Mouse (Mus musculus) T-helper 1 cell (primary cell): ENCODE measurements around the gene Plin5.
"Not testable (repeated sequence)": the region's sequence is repeated elsewhere in the genome, so short reads cannot be mapped to it uniquely, and the experiment has no call there.

Experiments
- in situ Hi-C: fragments of 300-600 bp; cut with MboI, MseI; formaldehyde crosslinking; loops from one replicate; pipeline ENCODE4 v1.15.1; 2025; ENCODE audit warnings: high pct_unique_total_duplicates

Plin5 gene

DNA sequence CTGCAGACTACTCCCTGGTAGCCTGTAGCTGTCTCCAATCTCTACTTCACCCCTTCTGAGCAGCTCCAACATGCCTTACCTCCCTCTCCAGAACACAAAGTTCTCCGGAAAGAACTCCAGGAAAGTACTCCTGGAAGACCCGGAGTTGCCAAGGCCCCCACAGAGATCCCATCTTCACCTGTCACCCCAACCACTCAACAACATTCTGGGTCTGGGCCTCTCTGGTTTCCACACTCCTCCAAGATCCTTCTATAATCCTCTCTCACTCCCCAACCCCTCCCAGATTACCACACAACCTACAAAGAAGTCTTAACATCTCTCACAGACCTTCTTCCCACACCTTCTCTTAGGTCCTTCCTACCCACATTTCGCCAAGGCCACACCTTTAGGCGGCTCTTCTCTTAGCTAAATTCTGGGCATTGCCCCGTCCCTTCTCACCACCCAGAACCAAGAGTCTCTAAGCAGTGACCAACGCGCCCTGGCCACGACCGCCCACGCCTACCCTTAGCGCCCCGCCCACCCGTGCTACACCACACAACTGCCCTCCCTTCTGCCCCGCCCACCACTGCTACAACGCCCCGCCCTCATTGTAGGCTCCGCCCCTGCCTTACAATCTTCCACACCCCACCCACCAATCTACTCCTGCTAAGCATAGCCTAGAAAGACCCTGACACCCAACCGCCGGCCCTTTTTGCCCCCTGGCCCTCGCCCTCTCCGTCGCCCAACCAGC is 43.1 kb downstream of the Plin5 start:
- in situ Hi-C loops = no loop called here

DNA sequence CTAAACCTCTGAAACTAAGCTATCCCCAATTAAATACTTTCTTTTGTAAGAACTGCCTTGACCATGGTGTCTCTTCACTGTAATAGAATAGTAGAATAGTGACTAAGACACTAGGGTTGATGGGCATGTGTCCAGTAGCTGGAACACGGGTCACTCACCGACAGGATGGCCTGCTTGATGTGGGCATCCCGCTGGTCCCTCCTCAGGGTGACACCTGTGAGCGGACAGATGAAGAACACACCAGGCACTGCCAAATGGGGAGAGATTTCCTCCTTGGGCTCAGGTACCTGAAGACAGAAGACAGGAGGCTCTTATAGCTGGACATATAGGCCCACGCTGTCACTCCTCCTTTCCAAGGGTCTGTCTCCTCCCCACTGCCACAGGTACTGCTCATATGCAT is 45.2 kb downstream of the Plin5 start:
- in situ Hi-C loops = no loop called here

DNA sequence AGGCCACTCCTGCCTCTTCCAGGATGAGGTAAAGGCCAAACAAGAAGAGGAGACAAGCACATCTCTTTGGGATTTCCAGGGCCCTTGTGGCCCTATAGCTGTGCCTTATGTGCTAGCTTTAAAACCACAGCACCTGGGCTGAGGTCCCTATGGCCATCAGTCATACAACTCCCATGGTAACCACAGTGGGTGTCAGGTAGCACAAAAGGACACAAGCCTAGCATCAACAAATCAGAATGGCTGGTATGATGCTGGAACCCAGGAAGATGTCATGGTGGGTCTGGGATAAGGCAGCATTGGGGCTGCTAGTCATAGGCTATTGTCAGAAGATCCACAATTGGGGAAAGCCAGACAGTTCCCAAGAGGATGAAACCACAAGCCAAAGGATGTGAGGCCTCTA is 46.3 kb downstream of the Plin5 start:
- in situ Hi-C loops = no loop called here

DNA sequence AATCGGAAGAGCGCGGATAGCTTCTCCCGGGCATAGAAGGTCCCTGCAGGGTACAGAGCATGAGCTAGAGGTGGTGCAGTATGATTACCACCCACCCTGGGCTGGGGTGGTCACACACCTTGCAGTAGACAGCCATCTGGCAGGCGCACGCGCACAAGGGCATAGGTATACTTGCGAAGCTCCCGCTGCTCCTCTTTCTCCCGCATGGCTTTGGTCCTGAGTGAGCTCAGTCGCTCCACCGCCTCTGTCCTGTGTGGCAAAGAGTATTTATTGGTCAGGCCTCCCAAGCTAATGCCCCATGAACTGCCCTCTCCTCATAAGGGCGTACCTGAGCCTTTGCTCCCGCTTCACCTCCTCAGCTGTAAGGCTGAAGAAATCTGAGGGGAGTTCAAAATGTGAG is 48.3 kb downstream of the Plin5 start:
- in situ Hi-C loops = no loop called here

DNA sequence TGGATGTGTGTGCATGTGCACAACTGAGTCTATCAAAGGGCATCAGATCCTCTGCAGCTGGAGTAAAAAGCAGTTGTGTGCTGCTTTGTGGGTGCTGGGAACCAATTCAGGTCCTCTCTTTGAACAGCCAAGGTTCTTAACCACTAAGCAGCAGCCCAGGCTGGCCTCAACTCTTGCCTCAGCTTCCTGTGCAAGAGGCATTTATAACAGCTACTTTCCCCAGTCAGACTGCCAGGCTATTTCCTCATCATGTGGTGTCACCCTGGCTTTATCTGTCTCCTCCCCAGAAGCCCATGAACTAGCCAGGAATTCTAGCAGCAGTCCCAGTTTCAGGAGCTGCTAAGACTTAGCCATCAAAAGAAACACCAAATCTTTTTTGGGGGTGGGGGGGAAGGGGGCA is 50.9 kb downstream of the Plin5 start:
- in situ Hi-C loops = no loop called here

DNA sequence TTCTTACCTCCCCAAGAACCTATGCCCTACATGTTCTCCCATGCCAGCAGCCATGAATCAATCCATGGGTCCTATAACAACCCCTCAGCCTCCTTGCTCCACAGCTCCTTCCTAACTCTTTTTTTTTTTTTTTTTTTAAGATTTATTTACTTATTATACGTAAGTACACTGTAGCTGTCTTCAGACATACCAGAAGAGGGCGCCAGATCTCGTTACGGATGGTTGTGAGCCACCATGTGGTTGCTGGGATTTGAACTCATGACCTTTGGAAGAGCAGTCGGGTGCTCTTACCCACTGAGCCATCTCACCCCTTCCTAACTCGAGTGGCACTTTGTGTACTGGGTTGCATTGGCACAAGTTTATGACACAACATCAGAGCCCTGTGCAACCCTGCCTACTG is 51.7 kb downstream of the Plin5 start:
- in situ Hi-C loops = not testable (repeated sequence)

DNA sequence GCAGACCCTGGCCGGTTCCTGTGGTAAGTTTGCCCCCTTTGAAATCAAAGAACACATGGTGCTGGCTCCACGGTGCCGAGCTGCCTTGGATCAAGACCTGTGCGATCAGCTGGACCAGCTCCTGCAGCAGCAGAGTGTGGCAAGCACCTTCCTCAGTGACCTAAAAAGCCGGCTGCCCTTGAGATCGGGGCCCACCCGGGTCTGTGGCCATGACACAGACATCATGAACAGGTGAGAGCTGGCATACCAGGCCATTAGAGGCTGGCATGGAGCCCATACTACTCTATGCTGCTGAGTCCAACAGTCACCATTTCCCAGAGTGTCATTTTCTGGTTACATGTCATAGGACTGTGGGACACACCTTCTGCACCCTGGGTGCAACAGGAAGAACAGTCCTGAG is 55.3 kb downstream of the Plin5 start:
- in situ Hi-C loops = no loop called here
